Mouse (Mus musculus) neural tube, embryonic 11.5 days (tissue): ENCODE data around the gene Fam120a. TPM values are rescaled to one million over a fixed set of nuclear protein-coding genes. Genes with fewer than 3 reads are reported as not detected.

ENCODE experiments used
- ATAC-seq: fragments of 200-750 bp; cut with Nextera tagmentation; 2 replicates; pipeline ENCODE4 v1.8.0; 2017; ENCODE audit warnings: moderate number of reproducible peaks, mild to moderate bottlenecking, moderate TSS enrichment, moderate library complexity; ENCODE audit not compliant: insufficient read depth, low FRiP score, low TSS enrichment
- DNase-seq: peaks from one replicate; pipeline ENCODE4 v3.0.0-alpha.2; 2015; ENCODE audit warnings: low spot score
- H3K27ac ChIP-seq: fragments of 300-500 bp; sonication (generic); 2 replicates; pipeline ENCODE4 v1.5.1; 2014; ENCODE audit warnings: low read depth, mild to moderate bottlenecking, low read length
- H3K27me3 ChIP-seq: fragments of 300-500 bp; sonication (generic); 2 replicates; pipeline ENCODE4 v1.6.1; 2014; ENCODE audit warnings: mild to moderate bottlenecking, low read length, mixed read lengths; ENCODE audit not compliant: control insufficient read depth, insufficient read depth
- H3K36me3 ChIP-seq: fragments of 300-500 bp; sonication (generic); 2 replicates; pipeline ENCODE4 v1.6.1; 2014; ENCODE audit warnings: mild to moderate bottlenecking, low read length, moderate library complexity, mixed read lengths; ENCODE audit not compliant: control insufficient read depth, insufficient read depth
- H3K4me1 ChIP-seq: fragments of 300-500 bp; sonication (generic); 2 replicates; pipeline ENCODE4 v1.6.1; 2014; ENCODE audit warnings: low read length, mixed read lengths; ENCODE audit not compliant: control insufficient read depth, insufficient read depth
- H3K4me2 ChIP-seq: fragments of 300-500 bp; sonication (generic); 2 replicates; pipeline ENCODE4 v1.6.1; 2014; ENCODE audit warnings: low read depth, mild to moderate bottlenecking, moderate library complexity
- H3K4me3 ChIP-seq: fragments of 300-500 bp; sonication (generic); 2 replicates; pipeline ENCODE4 v1.5.1; 2014; ENCODE audit warnings: low read depth, low read length
- H3K9ac ChIP-seq: fragments of 300-500 bp; sonication (generic); 2 replicates; pipeline ENCODE4 v1.6.1; 2014; ENCODE audit warnings: mild to moderate bottlenecking, low read length
- H3K9me3 ChIP-seq: fragments of 300-500 bp; sonication (generic); 2 replicates; pipeline ENCODE4 v1.6.1; 2016; ENCODE audit warnings: low read length; ENCODE audit not compliant: control insufficient read depth
- WGBS: fragments of 180-500 bp; shearing (Covaris S2); extraction: QIAGEN DNeasy Blood & Tissue Kit; methylation state at CpG from one replicate; pipeline ENCODE4 v1.1.7; 2014; 5-methylcytosine and 5-hydroxymethylcytosine counted together
- polyA plus RNA-seq: library from polyadenylated mRNA; unstranded; fragments of >200 nt; fragmentation: Nextera tagmentation; extraction: Ambion mirVana; gene quantifications from 2 replicates; pipeline ENCODE4 v1.2.1, GENCODE M21; 2014

The Fam120a gene
- polyA plus RNA-seq, 1 experiment from 2014 or later, result 18.6 TPM

GRCm38 (mm10) chr13:48845308-48845707 is 122.5 kb downstream of the Fam120a start:
- Histone ChIP-seq H3K4me3 (no peak overlapping the region), H3K9ac (no peak overlapping the region), H3K36me3 (no peaks in the 10 kb centered on the region), H3K27me3 (no peaks in the 10 kb centered on the region), H3K4me1 (peaks cover 3% of the 10 kb centered on the region; the same call in 1 of the 2 replicates), H3K27ac (no peak overlapping the region), H3K4me2 (no peak overlapping the region), H3K9me3 (no peaks in the 10 kb centered on the region)
- WGBS, result 70% methylated on average over 4 of the region's 4 CpGs
- DNase-seq, result no peak
- no peak for ATAC-seq

DNA sequence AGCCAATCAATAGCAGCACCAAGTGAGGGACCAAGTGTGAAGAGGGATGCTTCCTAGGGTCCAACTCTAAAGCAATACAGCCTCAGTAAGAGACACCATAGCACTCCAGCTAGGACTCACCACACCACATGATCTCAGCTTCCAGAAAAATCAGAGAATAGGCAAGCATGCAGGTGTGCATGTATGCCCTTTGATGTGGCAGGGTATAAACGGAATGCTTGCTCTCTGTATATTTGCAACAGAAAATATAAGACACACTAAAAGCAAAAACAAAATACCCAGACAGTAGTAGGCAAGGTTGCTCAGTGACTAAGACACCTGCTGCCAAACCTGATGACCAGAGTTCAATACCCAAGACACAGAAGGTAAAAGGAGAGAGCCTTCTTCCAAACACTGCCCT is 124.3 kb downstream of the Fam120a start:
- no peaks in the 10 kb centered on the region for H3K9me3 ChIP-seq
- H3K9ac ChIP-seq, result no peak overlapping the region
- no peaks in the 10 kb centered on the region for H3K36me3 ChIP-seq
- H3K4me3 ChIP-seq, result no peak overlapping the region
- H3K27me3 ChIP-seq, result no peaks in the 10 kb centered on the region
- no peak overlapping the region for H3K27ac ChIP-seq
- no peak for ATAC-seq
- DNase-seq, result no peak
- peaks cover 3% of the 10 kb centered on the region; the same call in 1 of the 2 replicates for H3K4me1 ChIP-seq
- 89% methylated on average over 1 of the region's 1 CpGs for WGBS
- H3K4me2 ChIP-seq, result no peak overlapping the region

GRCm38 (mm10) chr13:48841905-48842592 is 125.8 kb downstream of the Fam120a start:
- no peak for ATAC-seq
- 52% methylated on average over 5 of the region's 5 CpGs for WGBS
- no peak for DNase-seq
- H3K9me3 ChIP-seq, result no peaks in the 10 kb centered on the region
- peaks cover 3% of the 10 kb centered on the region; the same call in 1 of the 2 replicates for H3K4me1 ChIP-seq
- H3K4me3 ChIP-seq, result no peak overlapping the region
- no peak overlapping the region for H3K27ac ChIP-seq
- no peaks in the 10 kb centered on the region for H3K27me3 ChIP-seq
- no peaks in the 10 kb centered on the region for H3K36me3 ChIP-seq
- no peak overlapping the region for H3K4me2 ChIP-seq
- no peak overlapping the region for H3K9ac ChIP-seq

DNA sequence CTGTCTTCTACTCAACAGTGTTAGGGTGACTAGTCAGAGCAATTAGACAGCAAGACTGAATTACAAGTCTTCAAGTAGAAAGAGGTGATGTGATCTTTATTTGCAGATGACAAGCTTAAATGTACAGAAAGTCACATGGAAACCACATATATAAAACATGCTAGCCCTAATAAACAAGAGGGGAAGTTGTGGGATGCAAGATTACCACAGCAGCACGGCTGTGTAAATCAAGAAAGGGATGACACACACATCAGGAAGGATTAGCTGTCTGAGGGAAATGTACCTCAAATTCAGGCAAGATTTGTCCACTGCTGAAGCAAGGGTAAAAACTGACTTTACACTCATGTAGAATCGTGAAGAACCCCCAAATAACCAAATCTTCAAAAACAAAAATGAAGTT is 129.5 kb downstream of the Fam120a start:
- DNase-seq (no peak), ATAC-seq (no peak)
- Histone ChIP-seq H3K27ac (no peak overlapping the region), H3K27me3 (no peaks in the 10 kb centered on the region), H3K4me1 (peaks cover 3% of the 10 kb centered on the region; the same call in 1 of the 2 replicates), H3K9me3 (no peaks in the 10 kb centered on the region), H3K4me2 (no peak overlapping the region), H3K9ac (no peak overlapping the region), H3K4me3 (no peak overlapping the region), H3K36me3 (no peaks in the 10 kb centered on the region)
- 87% methylated on average over 2 of the region's 2 CpGs for WGBS

GRCm38 (mm10) chr13:48837537-48837936 is 130.3 kb downstream of the Fam120a start:
- no peak for ATAC-seq
- WGBS, result 93% methylated on average over 6 of the region's 6 CpGs

DNA sequence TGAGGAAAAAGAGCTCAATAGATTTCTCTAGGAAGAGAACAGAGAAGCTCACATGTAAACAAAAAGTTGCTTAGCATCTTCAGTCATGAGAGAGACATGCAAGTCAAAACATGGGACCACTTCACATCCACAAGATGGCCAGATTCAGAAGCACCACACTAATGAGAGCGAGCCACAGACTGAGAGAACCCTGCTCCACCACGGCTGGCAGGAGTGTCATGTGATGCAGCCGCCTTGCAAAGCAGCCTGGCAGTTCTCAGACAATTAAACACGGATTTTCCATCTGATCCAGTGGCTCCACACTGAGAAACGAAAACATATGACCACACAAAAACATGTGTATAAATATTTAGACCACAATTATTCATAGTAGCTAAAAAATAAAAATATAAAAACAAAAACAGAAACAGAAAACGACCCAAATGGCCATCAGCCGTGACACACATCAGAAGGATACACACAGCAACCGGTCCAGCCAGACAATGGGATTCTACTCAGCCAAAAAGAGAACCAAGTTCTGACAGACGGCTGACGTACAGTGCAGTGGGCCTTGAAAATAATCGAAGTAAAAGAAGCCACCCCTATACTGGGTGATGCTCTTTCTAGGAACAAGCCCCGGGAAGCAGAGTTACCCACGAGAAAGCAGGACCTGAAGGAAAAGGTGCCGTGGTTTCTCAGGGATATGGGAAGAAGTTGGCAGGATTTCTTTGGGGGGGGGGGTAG is 137.1 kb downstream of the Fam120a start:
- DNase-seq (no peak), ATAC-seq (no peak)
- Histone ChIP-seq H3K36me3 (peaks cover 6% of the 10 kb centered on the region), H3K4me1 (no peaks in the 10 kb centered on the region), H3K4me3 (no peak overlapping the region), H3K27me3 (no peaks in the 10 kb centered on the region), H3K9ac (no peak overlapping the region), H3K27ac (no peak overlapping the region), H3K4me2 (no peak overlapping the region), H3K9me3 (no peaks in the 10 kb centered on the region)
- 85% methylated on average over 14 of the region's 14 CpGs for WGBS

More at GRCm38 (mm10) chr13:48837537-48837936, 130.3 kb downstream of the Fam120a start:
- Histone ChIP-seq H3K36me3 (no peaks in the 10 kb centered on the region), H3K27ac (no peak overlapping the region), H3K9ac (no peak overlapping the region), H3K4me3 (no peak overlapping the region), H3K9me3 (no peaks in the 10 kb centered on the region), H3K27me3 (no peaks in the 10 kb centered on the region), H3K4me2 (no peak overlapping the region), H3K4me1 (peaks cover 3% of the 10 kb centered on the region; the same call in 1 of the 2 replicates)
- DNase-seq, result no peak

GRCm38 (mm10) chr13:48829780-48830179 is 138.0 kb downstream of the Fam120a start:
- no peak for DNase-seq
- WGBS, result 95% methylated on average over 4 of the region's 4 CpGs

More at GRCm38 (mm10) chr13:48829780-48830179, 138.0 kb downstream of the Fam120a start:
- no peak overlapping the region for H3K27ac ChIP-seq
- no peak overlapping the region for H3K4me3 ChIP-seq
- H3K4me1 ChIP-seq, result no peaks in the 10 kb centered on the region
- H3K9ac ChIP-seq, result no peak overlapping the region
- H3K4me2 ChIP-seq, result no peak overlapping the region
- no peak for ATAC-seq
- H3K27me3 ChIP-seq, result no peaks in the 10 kb centered on the region
- H3K36me3 ChIP-seq, result peaks cover 15% of the 10 kb centered on the region
- H3K9me3 ChIP-seq, result no peaks in the 10 kb centered on the region
